Mouse (Mus musculus) hindbrain, embryonic 13.5 days (tissue): Measurements from ENCODE around the gene Litaf. TPM values are rescaled to one million over a fixed set of nuclear protein-coding genes. Genes with fewer than 3 reads are reported as not detected.

Experiments
- ATAC-seq: fragments of 200-750 bp; cut with Nextera tagmentation; 2 replicates; pipeline ENCODE4 v1.8.0; 2017; ENCODE audit warnings: moderate TSS enrichment; ENCODE audit not compliant: low FRiP score
- H3K27ac ChIP-seq: fragments of 300-500 bp; sonication (generic); 2 replicates; pipeline ENCODE4 v1.5.1; 2015; ENCODE audit warnings: inconsistent platforms, mild to moderate bottlenecking, moderate library complexity
- H3K27me3 ChIP-seq: fragments of 300-500 bp; sonication (generic); 2 replicates; pipeline ENCODE4 v1.6.1; 2015; ENCODE audit warnings: mild to moderate bottlenecking, inconsistent platforms
- H3K36me3 ChIP-seq: fragments of 300-500 bp; sonication (generic); 2 replicates; pipeline ENCODE4 v1.6.1; 2015; ENCODE audit warnings: mild to moderate bottlenecking, inconsistent platforms
- H3K4me1 ChIP-seq: fragments of 300-500 bp; sonication (generic); replicated peaks from 2 replicates; pipeline ENCODE4 v1.6.1; 2015; ENCODE audit warnings: inconsistent platforms
- H3K4me2 ChIP-seq: fragments of 300-500 bp; sonication (generic); 2 replicates; pipeline ENCODE4 v1.6.1; 2015; ENCODE audit warnings: inconsistent platforms, mild to moderate bottlenecking, moderate library complexity
- H3K4me3 ChIP-seq: fragments of 300-500 bp; sonication (generic); 2 replicates; pipeline ENCODE4 v1.5.1; 2015; ENCODE audit warnings: mild to moderate bottlenecking, inconsistent platforms
- H3K9ac ChIP-seq: fragments of 300-500 bp; sonication (generic); 2 replicates; pipeline ENCODE4 v1.6.1; 2015; ENCODE audit warnings: mild to moderate bottlenecking, inconsistent platforms
- H3K9me3 ChIP-seq: fragments of 300-500 bp; sonication (generic); 2 replicates; pipeline ENCODE4 v1.6.1; 2016; ENCODE audit warnings: inconsistent platforms
- WGBS: fragments of 180-500 bp; shearing (Covaris S2); methylation state at CpG from one replicate; pipeline ENCODE4 v1.1.7; 2015; 5-methylcytosine and 5-hydroxymethylcytosine counted together
- polyA plus RNA-seq: library from polyadenylated mRNA; unstranded; fragments of >200 nt; fragmentation: Nextera tagmentation; extraction: Ambion mirVana; gene quantifications from 2 replicates; pipeline ENCODE4 v1.2.1, GENCODE M21; 2015

The Litaf gene
- polyA plus RNA-seq, 1 experiment from 2014 or later = 36.4 TPM

- no peak for ATAC-seq
- H3K4me3 ChIP-seq = no peak overlapping the region
- H3K27ac ChIP-seq = no peak overlapping the region
- H3K9me3 ChIP-seq = no peaks in the 10 kb centered on the region
- H3K27me3 ChIP-seq = no peaks in the 10 kb centered on the region
- H3K36me3 ChIP-seq = peaks cover 77% of the 10 kb centered on the region
- H3K4me2 ChIP-seq = no peak overlapping the region
- H3K9ac ChIP-seq = no peak overlapping the region
- WGBS = 81% methylated on average over 3 of the region's 3 CpGs
- peaks cover 12% of the 10 kb centered on the region; the same call in 1 of the 2 replicates for H3K4me1 ChIP-seq
Measured at GRCm38 (mm10) chr16:11078216-11078869, 12.4 kb upstream of the Litaf start.

- Histone ChIP-seq H3K36me3 (peaks cover 76% of the 10 kb centered on the region), H3K4me1 (peaks cover 19% of the 10 kb centered on the region), H3K27me3 (no peaks in the 10 kb centered on the region), H3K9ac (no peak overlapping the region), H3K4me3 (no peak overlapping the region), H3K4me2 (no peak overlapping the region), H3K27ac (no peak overlapping the region), H3K9me3 (no peaks in the 10 kb centered on the region)
- 93% methylated on average over 9 of the region's 9 CpGs for WGBS
- ATAC-seq = no peak
Measured at GRCm38 (mm10) chr16:11077601-11078201, 11.7 kb upstream of the Litaf start.

- H3K4me1 ChIP-seq = peaks cover 64% of the 10 kb centered on the region
- WGBS = 64% methylated on average over 6 of the region's 6 CpGs
- no peak for ATAC-seq
- no peak overlapping the region for H3K4me2 ChIP-seq
- H3K9ac ChIP-seq = no peak overlapping the region
- peak overlapping the region; percentile 40 for H3K27ac ChIP-seq
- H3K9me3 ChIP-seq = no peaks in the 10 kb centered on the region
- peaks cover 50% of the 10 kb centered on the region for H3K36me3 ChIP-seq
- H3K27me3 ChIP-seq = no peaks in the 10 kb centered on the region
- no peak overlapping the region for H3K4me3 ChIP-seq
Measured at GRCm38 (mm10) chr16:11073060-11073459, 7.1 kb upstream of the Litaf start.

GRCm38 (mm10) chr16:11072454-11072853 lies 6.5 kb upstream of the Litaf start:
- Histone ChIP-seq H3K9me3 (no peaks in the 10 kb centered on the region), H3K36me3 (peaks cover 50% of the 10 kb centered on the region), H3K4me3 (no peak overlapping the region), H3K9ac (no peak overlapping the region), H3K27ac (peak overlapping the region; percentile 40), H3K4me2 (no peak overlapping the region), H3K4me1 (peaks cover 70% of the 10 kb centered on the region), H3K27me3 (no peaks in the 10 kb centered on the region)
- no peak for ATAC-seq
- WGBS = 87% methylated on average over 8 of the region's 8 CpGs

GRCm38 (mm10) chr16:11071887-11072286 lies 5.9 kb upstream of the Litaf start:
- Histone ChIP-seq H3K27me3 (no peaks in the 10 kb centered on the region), H3K4me2 (no peak overlapping the region), H3K9me3 (no peaks in the 10 kb centered on the region), H3K27ac (peak overlapping the region; percentile 13; the same call in 1 of the 2 replicates), H3K9ac (no peak overlapping the region), H3K4me1 (peaks cover 72% of the 10 kb centered on the region), H3K36me3 (peaks cover 50% of the 10 kb centered on the region), H3K4me3 (no peak overlapping the region)
- ATAC-seq = no peak
- WGBS = 93% methylated on average over 4 of the region's 4 CpGs

GRCm38 (mm10) chr16:11071176-11071575 lies 5.2 kb upstream of the Litaf start:
- no peak for ATAC-seq
- no peak overlapping the region for H3K4me2 ChIP-seq
- H3K27ac ChIP-seq = peak overlapping the region; percentile 19; the same call in 1 of the 2 replicates
- no peaks in the 10 kb centered on the region for H3K27me3 ChIP-seq
- H3K4me3 ChIP-seq = no peak overlapping the region
- peaks cover 72% of the 10 kb centered on the region for H3K4me1 ChIP-seq
- WGBS = 85% methylated on average over 5 of the region's 5 CpGs
- H3K36me3 ChIP-seq = peaks cover 47% of the 10 kb centered on the region
- no peak overlapping the region for H3K9ac ChIP-seq
- H3K9me3 ChIP-seq = no peaks in the 10 kb centered on the region

GRCm38 (mm10) chr16:11069710-11070420 lies 3.9 kb upstream of the Litaf start:
- 0 out of 2 replicates have a peak overlapping the region, but pooled peaks have one; percentile 39 for H3K9ac ChIP-seq
- ATAC-seq = no peak
- H3K4me1 ChIP-seq = peaks cover 76% of the 10 kb centered on the region
- peak overlapping the region; percentile 8; the same call in 1 of the 2 replicates for H3K27ac ChIP-seq
- H3K9me3 ChIP-seq = no peaks in the 10 kb centered on the region
- 82% methylated on average over 7 of the region's 7 CpGs for WGBS
- peak overlapping the region; percentile 92 for H3K4me2 ChIP-seq
- H3K27me3 ChIP-seq = no peaks in the 10 kb centered on the region
- no peak overlapping the region for H3K4me3 ChIP-seq
- peaks cover 34% of the 10 kb centered on the region for H3K36me3 ChIP-seq

- H3K4me2 ChIP-seq = peak overlapping the region; percentile 92
- no peaks in the 10 kb centered on the region for H3K9me3 ChIP-seq
- H3K27me3 ChIP-seq = no peaks in the 10 kb centered on the region
- H3K4me3 ChIP-seq = 0 out of 2 replicates have a peak overlapping the region, but pooled peaks have one; percentile 80
- WGBS = 84% methylated on average over 6 of the region's 6 CpGs
- peak overlapping the region; percentile 5; the same call in 1 of the 2 replicates for H3K27ac ChIP-seq
- peak overlapping the region; percentile 56; the same call in 1 of the 2 replicates for H3K9ac ChIP-seq
- H3K36me3 ChIP-seq = peaks cover 28% of the 10 kb centered on the region
- no peak for ATAC-seq
- H3K4me1 ChIP-seq = peaks cover 81% of the 10 kb centered on the region
Measured at GRCm38 (mm10) chr16:11069271-11069670, 3.3 kb upstream of the Litaf start.

- Histone ChIP-seq H3K4me1 (peaks cover 84% of the 10 kb centered on the region), H3K27ac (peak overlapping the region; percentile 5; the same call in 1 of the 2 replicates), H3K4me2 (peak overlapping the region; percentile 92), H3K4me3 (peak overlapping the region; percentile 80; the same call in 1 of the 2 replicates), H3K27me3 (no peaks in the 10 kb centered on the region), H3K9me3 (no peaks in the 10 kb centered on the region), H3K9ac (peak overlapping the region; percentile 99; the same call in 1 of the 2 replicates), H3K36me3 (peaks cover 22% of the 10 kb centered on the region)
- no peak for ATAC-seq
- WGBS = 89% methylated on average over 3 of the region's 3 CpGs
Measured at GRCm38 (mm10) chr16:11068666-11069065, 2.7 kb upstream of the Litaf start.

- Histone ChIP-seq H3K9ac (peak overlapping the region; percentile 99), H3K27me3 (no peaks in the 10 kb centered on the region), H3K4me2 (peak overlapping the region; percentile 92), H3K27ac (peak overlapping the region; percentile 99), H3K9me3 (no peaks in the 10 kb centered on the region), H3K4me1 (peaks cover 79% of the 10 kb centered on the region), H3K4me3 (peak overlapping the region; percentile 80), H3K36me3 (peaks cover 6% of the 10 kb centered on the region)
- WGBS = 0% methylated on average over 22 of the region's 22 CpGs
- ATAC-seq = peak; percentile 26; the same call in 1 of the 2 replicates
Measured at GRCm38 (mm10) chr16:11066833-11067191, 855 bp upstream of the Litaf start.

- H3K27ac ChIP-seq = peak overlapping the region; percentile 85
- peak overlapping the region; percentile 63 for H3K9ac ChIP-seq
- peaks cover 66% of the 10 kb centered on the region for H3K4me1 ChIP-seq
- H3K36me3 ChIP-seq = no peaks in the 10 kb centered on the region
- peak; percentile 8 for ATAC-seq
- no peaks in the 10 kb centered on the region for H3K27me3 ChIP-seq
- H3K9me3 ChIP-seq = no peaks in the 10 kb centered on the region
- H3K4me3 ChIP-seq = peak overlapping the region; percentile 80
- H3K4me2 ChIP-seq = peak overlapping the region; percentile 92
- 64% methylated on average over 5 of the region's 5 CpGs for WGBS
Measured at GRCm38 (mm10) chr16:11065431-11065830, 526 bp downstream of the Litaf start.

- Histone ChIP-seq H3K27me3 (no peaks in the 10 kb centered on the region), H3K27ac (no peak overlapping the region; the same call in 1 of the 2 replicates), H3K36me3 (no peaks in the 10 kb centered on the region), H3K4me1 (peaks cover 59% of the 10 kb centered on the region), H3K9ac (no peak overlapping the region), H3K4me3 (no peak overlapping the region), H3K9me3 (no peaks in the 10 kb centered on the region), H3K4me2 (peak overlapping the region; percentile 92)
- ATAC-seq = no peak
- 87% methylated on average over 6 of the region's 6 CpGs for WGBS
Measured at GRCm38 (mm10) chr16:11064742-11065141, 1.2 kb downstream of the Litaf start.
